Mouse (Mus musculus): Measurements from ENCODE around the gene Fuca1. TPM values are rescaled to one million over a fixed set of nuclear protein-coding genes. Genes with fewer than 3 reads are reported as not detected.

Fuca1 gene
- 10 to 100 TPM; 44.2 to 46.8 TPM for total RNA-seq (2021)

- intact Hi-C loops (cut with DNase I) = no loop called here
- DNase-seq = peak; percentile 98
Measured at GRCm38 (mm10) chr4:135920304-135921241, at the start of gene Fuca1. TSS of gene Fuca1 (plus strand) at chr4:135920735.

GRCm38 (mm10) chr4:135872015-135872414, 48.5 kb upstream of the Fuca1 start:
- no peak for DNase-seq
- intact Hi-C loops (cut with DNase I) = loop anchor here (5.0 kb wide), 1 partner anchor 70 kb away; no protein-coding TSS in a partner anchor

- intact Hi-C loops (cut with DNase I) = loop anchor here (5.0 kb wide), 1 partner anchor 70 kb away; no protein-coding TSS in a partner anchor
- DNase-seq = no peak
Measured at GRCm38 (mm10) chr4:135872589-135873391, 47.7 kb upstream of the Fuca1 start.

GRCm38 (mm10) chr4:135873526-135874202, 46.9 kb upstream of the Fuca1 start, which contains the start of gene Pnrc2:
TSS of gene Pnrc2 (minus strand) at chr4:135873850.
- DNase-seq = peak; percentile 92
- intact Hi-C loops (cut with DNase I) = loop anchor here (5.0 kb wide), 1 partner anchor 71 kb away; no protein-coding TSS in a partner anchor

GRCm38 (mm10) chr4:135874564-135875535, 45.7 kb upstream of the Fuca1 start:
- DNase-seq = no peak
- intact Hi-C loops (cut with DNase I) = loop anchor here (5.0 kb wide), 2 partner anchors 53 to 73 kb away; no protein-coding TSS in a partner anchor

GRCm38 (mm10) chr4:135875546-135875945, 45.0 kb upstream of the Fuca1 start:
- intact Hi-C loops (cut with DNase I) = loop anchor here (5.0 kb wide), 1 partner anchor 53 kb away; no protein-coding TSS in a partner anchor
- no peak for DNase-seq

- intact Hi-C loops (cut with DNase I) = loop anchor here (5.0 kb wide), 1 partner anchor 54 kb away; no protein-coding TSS in a partner anchor
- DNase-seq = peak; percentile 49
Measured at GRCm38 (mm10) chr4:135875991-135876582, 44.4 kb upstream of the Fuca1 start.

GRCm38 (mm10) chr4:135876583-135877020, 43.9 kb upstream of the Fuca1 start:
- intact Hi-C loops (cut with DNase I) = loop anchor here (5.0 kb wide), 1 partner anchor 54 kb away; no protein-coding TSS in a partner anchor

GRCm38 (mm10) chr4:135877742-135878141, 42.8 kb upstream of the Fuca1 start:
- DNase-seq = no peak
- intact Hi-C loops (cut with DNase I) = loop anchor here (5.0 kb wide), 1 partner anchor 55 kb away; no protein-coding TSS in a partner anchor

More at GRCm38 (mm10) chr4:135876583-135877020, 43.9 kb upstream of the Fuca1 start:
- DNase-seq = no peak

GRCm38 (mm10) chr4:135879021-135879420, 41.5 kb upstream of the Fuca1 start:
- DNase-seq = no peak
- intact Hi-C loops (cut with DNase I) = loop anchor here (5.0 kb wide), 1 partner anchor 57 kb away; no protein-coding TSS in a partner anchor

GRCm38 (mm10) chr4:135880018-135880417, 40.5 kb upstream of the Fuca1 start:
- DNase-seq = no peak
- intact Hi-C loops (cut with DNase I) = no loop called here

- intact Hi-C loops (cut with DNase I) = no loop called here
- DNase-seq = no peak
Measured at GRCm38 (mm10) chr4:135880576-135880975, 40.0 kb upstream of the Fuca1 start.

- no peak for DNase-seq
- intact Hi-C loops (cut with DNase I) = no loop called here
Measured at GRCm38 (mm10) chr4:135882023-135882422, 38.5 kb upstream of the Fuca1 start.

GRCm38 (mm10) chr4:135883401-135883851, 37.1 kb upstream of the Fuca1 start:
- intact Hi-C loops (cut with DNase I) = no loop called here
- DNase-seq = no peak

- intact Hi-C loops (cut with DNase I) = no loop called here
- DNase-seq = no peak
Measured at GRCm38 (mm10) chr4:135883881-135884516, 36.5 kb upstream of the Fuca1 start.

- intact Hi-C loops (cut with DNase I) = no loop called here
- no peak for DNase-seq
Measured at GRCm38 (mm10) chr4:135884531-135884930, 36.0 kb upstream of the Fuca1 start.

- no peak for DNase-seq
- intact Hi-C loops (cut with DNase I) = no loop called here
Measured at GRCm38 (mm10) chr4:135885676-135886075, 34.9 kb upstream of the Fuca1 start.

GRCm38 (mm10) chr4:135886184-135886583, 34.4 kb upstream of the Fuca1 start:
- no peak for DNase-seq
- intact Hi-C loops (cut with DNase I) = no loop called here

All from left cerebral cortex, postnatal 4 days (tissue).